Mouse (Mus musculus) liver, embryonic 14.5 days (tissue): ENCODE data around the gene Gm43951. TPM values are rescaled to one million over a fixed set of nuclear protein-coding genes. Genes with fewer than 3 reads are reported as not detected.
"Not testable (repeated sequence)": the region's sequence is repeated elsewhere in the genome, so short reads cannot be mapped to it uniquely, and the experiment has no call there.

Source experiments
- ATAC-seq: fragments of 200-750 bp; cut with Nextera tagmentation; 2 replicates; pipeline ENCODE4 v1.8.0; 2017; ENCODE audit warnings: moderate number of reproducible peaks, mild to moderate bottlenecking, moderate library complexity; ENCODE audit not compliant: insufficient read depth
- DNase-seq, 3 experiments: peaks; one replicate each; pipeline ENCODE4 v3.0.0-alpha.2; 2012 to 2013; ENCODE audit warnings: low read depth in 3 of 3, low spot score in 3 of 3
- H3K27ac ChIP-seq: fragments of 300-500 bp; sonication (generic); 2 replicates; pipeline ENCODE4 v1.5.1; 2014; ENCODE audit warnings: moderate library complexity, mild to moderate bottlenecking, control low read depth, inconsistent platforms
- H3K27me3 ChIP-seq: fragments of 300-500 bp; sonication (generic); 2 replicates; pipeline ENCODE4 v1.6.1; 2014; ENCODE audit warnings: mild to moderate bottlenecking, low read length, moderate library complexity; ENCODE audit not compliant: control insufficient read depth, insufficient read depth
- H3K36me3 ChIP-seq: fragments of 300-500 bp; sonication (generic); replicated peaks from 2 replicates; pipeline ENCODE4 v1.6.1; 2014; ENCODE audit warnings: low read depth; ENCODE audit not compliant: control insufficient read depth, insufficient read depth
- H3K4me1 ChIP-seq, 2 experiments: fragments of 200-500 bp in 1 of 2; fragments of 300-500 bp in 1 of 2; sonication (generic) in 1 of 2; replicated peaks; 2 replicates each; pipeline ENCODE4 v1.6.1; 2012 to 2014; ENCODE audit warnings: antibody characterized with exemption in 1 of 2, inconsistent platforms in 1 of 2, low read length in 1 of 2; ENCODE audit not compliant: control insufficient read depth in 2 of 2, insufficient read depth in 2 of 2
- H3K4me2 ChIP-seq: fragments of 300-500 bp; sonication (generic); 2 replicates; pipeline ENCODE4 v1.6.1; 2014; ENCODE audit warnings: low read depth, mild to moderate bottlenecking, control low read depth, moderate library complexity
- H3K4me3 ChIP-seq, 2 experiments: fragments of 200-500 bp in 1 of 2; fragments of 300-500 bp in 1 of 2; sonication (generic) in 1 of 2; 2 replicates each; pipeline ENCODE4 v1.5.1; 2012 to 2014; ENCODE audit warnings: low read depth in 2 of 2, low read length in 2 of 2, mild to moderate bottlenecking in 2 of 2, control low read depth in 1 of 2, inconsistent platforms in 1 of 2, moderate library complexity in 1 of 2; ENCODE audit not compliant: insufficient read depth in 1 of 2
- H3K9ac ChIP-seq: fragments of 300-500 bp; sonication (generic); replicated peaks from 2 replicates; pipeline ENCODE4 v1.6.1; 2014; ENCODE audit warnings: mild to moderate bottlenecking, control low read depth, moderate library complexity
- H3K9me3 ChIP-seq: fragments of 300-500 bp; sonication (generic); 2 replicates; pipeline ENCODE4 v1.6.1; 2016; ENCODE audit warnings: low read length, mixed read lengths; ENCODE audit not compliant: control insufficient read depth
- CTCF ChIP-seq: IDR thresholded peaks from 2 replicates; pipeline ENCODE4 v1.5.1; 2016; ENCODE audit warnings: antibody characterized with exemption, low read depth, control low read depth
- EP300 ChIP-seq: IDR thresholded peaks from 2 replicates; pipeline ENCODE4 v1.6.1; 2016; ENCODE audit warnings: antibody characterized with exemption, low read depth
- WGBS: fragments of 180-500 bp; shearing (Covaris S2); extraction: QIAGEN DNeasy Blood & Tissue Kit; methylation state at CpG from one replicate; pipeline ENCODE4 v1.1.7; 2014; ENCODE audit not compliant: insufficient replicate concordance; 5-methylcytosine and 5-hydroxymethylcytosine counted together
- polyA plus RNA-seq, 2 experiments: library from polyadenylated mRNA; depleted of rRNA in 1 of 2; stranded (reverse) in 1 of 2; unstranded in 1 of 2; fragments of >200 nt; fragmentation: Nextera tagmentation in 1 of 2; extraction: Ambion mirVana in 1 of 2; gene quantifications; 2 replicates each; pipeline versions ENCODE4 v1.2.1 to v1.2.3; 2012 to 2014

Gm43951 gene
- polyA plus RNA-seq, 2 experiments: 0.09 TPM; not detected in 1

DNA sequence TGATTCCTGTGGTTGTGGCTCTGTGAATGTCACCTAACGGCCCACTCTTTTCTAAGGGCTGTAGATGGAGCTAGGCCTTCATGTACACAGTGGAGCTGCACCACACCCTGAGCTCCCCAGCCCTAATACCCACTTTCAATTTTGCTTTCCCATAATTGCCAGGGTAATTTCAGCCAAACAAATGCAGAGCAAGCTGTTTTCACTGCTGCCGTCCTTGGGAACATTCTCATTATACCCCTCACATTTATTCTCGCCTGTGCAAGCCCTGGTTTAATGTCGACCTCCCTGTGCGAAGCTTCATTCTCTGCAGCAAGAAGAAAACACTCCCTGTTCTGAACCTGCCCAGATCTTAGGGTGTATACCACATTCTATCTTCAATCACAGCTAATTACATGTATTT, 30.7 kb downstream of the Gm43951 start:
- ATAC-seq (no peak), DNase-seq (no peak)
- 74% methylated on average over 5 of the region's 5 CpGs for WGBS
- TF ChIP-seq CTCF (no peak), EP300 (no peak)
- H3K36me3 ChIP-seq: no peaks in the 10 kb centered on the region; the same call in 1 of the 2 replicates
- no peaks in the 10 kb centered on the region for H3K9me3 ChIP-seq
- no peak overlapping the region for H3K4me2 ChIP-seq
- H3K9ac ChIP-seq: no peak overlapping the region
- H3K4me3 ChIP-seq: no peak overlapping the region
- H3K27me3 ChIP-seq: no peaks in the 10 kb centered on the region
- H3K27ac ChIP-seq: no peak overlapping the region
- no peaks in the 10 kb centered on the region for H3K4me1 ChIP-seq

DNA sequence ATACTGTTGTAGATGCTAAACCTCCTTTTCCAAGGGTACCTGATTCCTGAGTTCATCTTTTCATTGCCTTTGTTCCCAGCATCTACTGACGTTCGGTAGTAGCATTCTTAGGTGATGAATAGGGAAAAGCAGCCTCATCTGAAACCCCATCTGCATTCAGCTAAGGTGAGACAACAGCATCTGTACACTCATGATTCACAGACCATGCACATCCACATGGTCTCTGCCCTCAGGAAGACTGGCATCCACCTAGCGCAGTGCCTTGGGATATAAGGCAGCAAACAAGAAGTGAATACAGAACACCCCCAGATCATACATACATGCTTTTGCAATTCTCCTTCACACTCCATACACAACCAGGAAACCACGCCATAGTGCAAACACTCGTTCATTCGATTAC, 31.9 kb downstream of the Gm43951 start:
- no peaks in the 10 kb centered on the region for H3K27me3 ChIP-seq
- H3K36me3 ChIP-seq: no peaks in the 10 kb centered on the region; the same call in 1 of the 2 replicates
- H3K9me3 ChIP-seq: no peaks in the 10 kb centered on the region
- H3K9ac ChIP-seq: no peak overlapping the region
- H3K4me1 ChIP-seq: no peaks in the 10 kb centered on the region
- no peak overlapping the region for H3K27ac ChIP-seq
- DNase-seq: no peak
- no peak overlapping the region for H3K4me3 ChIP-seq
- ATAC-seq: no peak
- 80% methylated on average over 6 of the region's 6 CpGs for WGBS
- TF ChIP-seq CTCF (no peak), EP300 (no peak)
- H3K4me2 ChIP-seq: no peak overlapping the region

GRCm38 (mm10) chr11:72173506-72173905, 33.1 kb downstream of the Gm43951 start:
- no peak overlapping the region for H3K4me2 ChIP-seq
- H3K4me1 ChIP-seq: no peaks in the 10 kb centered on the region
- 71% methylated on average over 5 of the region's 5 CpGs for WGBS
- H3K9me3 ChIP-seq: no peaks in the 10 kb centered on the region
- no peaks in the 10 kb centered on the region for H3K27me3 ChIP-seq
- H3K9ac ChIP-seq: no peak overlapping the region
- no peak overlapping the region for H3K27ac ChIP-seq
- H3K36me3 ChIP-seq: no peaks in the 10 kb centered on the region; the same call in 1 of the 2 replicates
- ATAC-seq (no peak), DNase-seq (no peak)
- no peak overlapping the region for H3K4me3 ChIP-seq
- no peak for TF ChIP-seq EP300
- TF ChIP-seq CTCF: no peak

DNA sequence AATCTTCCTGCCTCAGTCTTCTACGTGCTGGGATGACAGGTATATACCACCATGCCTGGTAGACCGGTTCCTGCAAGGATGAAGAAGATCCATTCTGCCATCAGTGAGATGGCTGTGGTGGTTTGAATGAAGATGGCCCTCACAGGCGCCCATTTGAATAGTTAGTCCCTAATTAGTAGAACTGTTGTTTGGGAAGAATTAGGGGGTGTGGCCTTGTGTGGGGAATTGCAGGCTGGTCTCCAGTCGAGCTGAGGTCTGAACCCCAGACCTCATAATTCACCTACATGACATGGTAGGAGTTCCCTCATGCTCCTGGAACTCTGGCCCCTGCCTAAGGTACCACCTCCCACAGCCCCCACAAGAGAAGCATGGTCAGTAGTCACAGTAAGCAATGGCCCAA, 34.7 kb downstream of the Gm43951 start:
- WGBS: 61% methylated on average over 4 of the region's 4 CpGs
- not testable (repeated sequence) for H3K9ac ChIP-seq, H3K4me2 ChIP-seq, H3K4me1 ChIP-seq, H3K4me3 ChIP-seq, H3K9me3 ChIP-seq, ATAC-seq, DNase-seq, H3K27ac ChIP-seq, H3K27me3 ChIP-seq, H3K36me3 ChIP-seq

DNA sequence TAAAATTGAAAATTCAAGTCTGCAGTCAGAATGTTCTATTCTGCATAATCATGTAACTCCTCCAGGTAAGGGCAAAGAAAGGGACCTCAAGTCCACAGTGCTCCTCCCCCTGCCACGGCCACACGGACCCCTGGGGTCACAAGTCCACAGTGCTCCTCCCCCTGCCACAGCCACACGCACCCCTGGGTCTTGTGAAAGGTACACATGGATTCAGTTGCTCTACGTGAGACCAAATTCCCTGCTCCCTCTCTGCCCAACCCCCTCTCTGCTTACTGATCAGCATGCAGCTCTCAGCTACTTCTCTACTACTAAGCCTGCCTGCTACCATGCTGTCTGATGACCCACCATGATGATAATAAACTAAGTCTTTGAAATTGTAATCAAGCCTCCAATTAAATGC, 36.8 kb downstream of the Gm43951 start:
- no peak for ATAC-seq
- no peak for DNase-seq
- Histone ChIP-seq H3K9me3 (no peaks in the 10 kb centered on the region), H3K9ac (no peak overlapping the region), H3K36me3 (no peaks in the 10 kb centered on the region; the same call in 1 of the 2 replicates), H3K4me3 (no peak overlapping the region), H3K4me2 (no peak overlapping the region), H3K27ac (no peak overlapping the region), H3K4me1 (no peaks in the 10 kb centered on the region), H3K27me3 (no peaks in the 10 kb centered on the region)
- WGBS: 61% methylated on average over 4 of the region's 4 CpGs
- TF ChIP-seq CTCF (no peak), EP300 (no peak)

- DNase-seq (no peak), ATAC-seq (no peak)
- no peak overlapping the region for H3K27ac ChIP-seq
- 68% methylated on average over 2 of the region's 2 CpGs for WGBS
- TF ChIP-seq CTCF: no peak
- TF ChIP-seq EP300: no peak
- no peak overlapping the region for H3K4me2 ChIP-seq
- no peaks in the 10 kb centered on the region for H3K4me1 ChIP-seq
- H3K36me3 ChIP-seq: no peaks in the 10 kb centered on the region
- no peak overlapping the region for H3K9ac ChIP-seq
- H3K27me3 ChIP-seq: no peaks in the 10 kb centered on the region
- no peak overlapping the region for H3K4me3 ChIP-seq
- no peaks in the 10 kb centered on the region for H3K9me3 ChIP-seq
Measured at GRCm38 (mm10) chr11:72163198-72163597, 43.4 kb downstream of the Gm43951 start.
